Mouse (Mus musculus): Measurements from ENCODE around the gene Susd1. TPM values are rescaled to one million over a fixed set of nuclear protein-coding genes. Genes with fewer than 3 reads are reported as not detected.

Gene Susd1
- polyA plus RNA-seq, 1 experiment from 2014 or later: 11.2 TPM

DNA sequence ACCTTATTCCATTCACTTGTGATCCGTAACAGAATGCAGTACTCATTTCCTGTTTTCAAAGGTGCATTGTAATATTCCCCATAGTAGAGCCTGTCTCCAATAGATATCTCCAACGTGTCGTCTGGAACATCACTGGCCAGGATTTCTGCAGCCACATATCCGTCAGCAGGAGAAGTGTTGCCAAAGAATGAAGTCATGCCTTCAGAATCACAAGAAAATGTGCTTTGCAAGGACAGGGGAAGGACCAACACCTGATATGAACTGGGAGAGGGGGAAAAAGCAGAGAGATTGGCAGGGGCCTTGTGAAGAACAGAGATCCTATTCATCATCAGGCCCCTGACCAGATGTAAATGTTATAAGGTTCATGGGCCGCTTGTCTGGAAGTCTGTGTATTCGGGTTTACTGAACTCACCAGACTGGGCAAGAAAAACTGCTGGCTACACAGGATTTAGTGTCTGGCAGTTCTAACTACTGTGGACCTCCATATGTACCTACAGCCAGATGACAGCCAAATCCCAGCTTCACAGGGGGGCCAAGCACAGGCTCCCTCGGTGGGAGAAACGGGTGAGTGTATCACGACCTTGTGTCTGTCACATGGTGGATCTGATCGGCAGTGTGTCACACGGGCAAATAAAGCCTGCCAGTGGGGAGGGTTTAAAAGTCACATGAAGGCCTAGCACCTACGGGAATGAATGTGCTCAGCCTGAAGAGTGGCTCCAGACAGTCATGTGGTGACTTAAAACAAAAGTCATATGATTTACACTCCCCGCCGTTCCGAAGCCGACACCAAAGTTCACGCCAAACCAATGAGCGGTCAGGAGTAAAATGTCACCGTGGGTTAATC is 108.8 kb downstream of the Susd1 start:
- Histone ChIP-seq H3K27ac (no peak overlapping the region), H3K36me3 (peaks cover 46% of the 10 kb centered on the region), H3K4me3 (replicated peaks) (no peak overlapping the region), H3K4me2 (no peak overlapping the region), H3K27me3 (no peaks in the 10 kb centered on the region), H3K4me1 (replicated peaks) (peaks cover 37% of the 10 kb centered on the region), H3K9me3 (replicated peaks) (no peaks in the 10 kb centered on the region), H3K9ac (no peak overlapping the region)
- DNase-seq (no peak), ATAC-seq (ENCODE audit: low read depth) (no peak)
- WGBS (ENCODE audit: insufficient replicate concordance): 85% methylated on average over 19 of the region's 19 CpGs

DNA sequence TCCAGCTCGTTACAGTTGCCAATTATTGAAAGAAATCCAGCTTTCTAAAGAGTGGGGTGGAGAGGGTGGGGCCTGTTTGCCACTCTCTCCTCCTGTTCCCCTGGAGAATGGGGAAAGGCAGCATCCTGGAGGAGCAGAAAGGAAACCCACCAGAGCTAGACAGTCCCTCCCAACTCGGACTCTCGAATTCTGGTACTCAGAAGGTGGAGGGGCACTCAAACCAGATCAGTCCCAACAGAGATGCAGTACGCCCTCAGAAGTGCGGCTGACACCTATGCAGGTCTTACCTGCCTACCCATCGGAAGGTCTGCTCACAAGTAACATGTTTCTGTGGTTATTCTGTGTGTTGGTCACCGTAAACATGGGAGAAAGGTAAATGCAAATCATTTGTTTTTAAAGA is 109.6 kb downstream of the Susd1 start:
- ATAC-seq (ENCODE audit: low read depth) (no peak), DNase-seq (no peak)
- Histone ChIP-seq H3K36me3 (peaks cover 46% of the 10 kb centered on the region), H3K9ac (no peak overlapping the region), H3K27ac (no peak overlapping the region), H3K9me3 (replicated peaks) (no peaks in the 10 kb centered on the region), H3K4me1 (replicated peaks) (peaks cover 45% of the 10 kb centered on the region), H3K27me3 (no peaks in the 10 kb centered on the region), H3K4me3 (replicated peaks) (no peak overlapping the region), H3K4me2 (no peak overlapping the region)
- WGBS (ENCODE audit: insufficient replicate concordance): 82% methylated on average over 7 of the region's 7 CpGs

DNA sequence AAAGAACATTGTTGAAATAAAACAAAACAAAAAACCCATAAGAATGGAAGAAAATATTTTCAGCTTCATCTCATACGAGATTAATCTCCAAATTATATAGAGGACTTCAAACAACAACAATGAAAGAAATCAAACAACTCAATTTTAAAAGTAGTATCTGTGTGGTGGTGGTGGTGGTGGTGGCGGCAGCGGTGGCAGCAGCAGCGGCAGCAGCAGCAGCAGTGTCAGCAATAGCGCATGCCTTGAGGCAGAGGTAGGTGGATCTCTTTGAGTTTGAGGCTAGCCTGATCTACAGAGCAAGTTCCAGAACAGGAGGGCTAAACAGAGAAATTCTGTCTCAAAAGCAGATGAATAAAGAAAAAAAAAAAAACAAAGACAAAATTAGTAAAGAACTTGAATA is 110.4 kb downstream of the Susd1 start:
- Histone ChIP-seq H3K9me3 (replicated peaks) (no peaks in the 10 kb centered on the region), H3K36me3 (peaks cover 46% of the 10 kb centered on the region), H3K4me3 (replicated peaks) (no peak overlapping the region), H3K4me2 (no peak overlapping the region), H3K9ac (no peak overlapping the region), H3K4me1 (replicated peaks) (peaks cover 51% of the 10 kb centered on the region), H3K27me3 (no peaks in the 10 kb centered on the region), H3K27ac (no peak overlapping the region)
- ATAC-seq (ENCODE audit: low read depth): no peak
- 90% methylated on average over 5 of the region's 5 CpGs for whole genome bisulfite sequencing (ENCODE audit: insufficient replicate concordance)
- DNase-seq: no peak

DNA sequence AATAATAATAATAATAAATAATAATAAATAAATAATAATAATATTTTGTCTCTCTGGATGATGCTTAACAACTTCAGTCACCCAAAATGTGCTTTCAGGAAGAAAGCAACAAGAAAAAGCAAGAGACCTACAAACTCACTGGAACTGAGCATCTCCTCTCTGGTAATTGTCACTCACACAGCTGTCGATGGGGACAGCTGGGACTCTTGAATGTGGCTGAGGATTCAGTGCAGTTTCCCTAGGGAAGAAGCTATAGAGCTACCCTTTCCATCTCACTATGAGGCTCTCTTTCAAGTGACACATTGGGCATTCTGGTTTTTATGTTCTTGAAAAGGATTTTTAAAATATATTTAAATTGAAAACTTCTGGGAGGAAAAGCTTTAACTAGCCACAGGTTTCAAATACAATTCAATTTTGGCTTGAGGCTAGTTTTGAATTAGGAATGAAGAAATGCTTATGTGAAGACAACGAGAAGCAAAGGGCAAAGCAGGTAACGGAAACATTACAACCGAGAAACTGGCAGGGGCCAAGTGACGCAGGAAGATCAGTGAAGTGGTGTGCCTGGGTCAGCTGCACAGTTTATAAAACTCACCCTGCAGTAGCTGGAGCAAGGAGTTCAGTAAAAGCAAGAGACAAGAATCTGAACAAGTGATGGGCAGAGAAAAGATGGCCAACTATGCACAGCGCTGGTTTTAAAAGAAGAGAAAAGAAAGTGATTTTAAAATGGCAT is 112.2 kb downstream of the Susd1 start:
- Histone ChIP-seq H3K27me3 (no peaks in the 10 kb centered on the region), H3K4me2 (no peak overlapping the region), H3K4me3 (replicated peaks) (no peak overlapping the region), H3K27ac (no peak overlapping the region), H3K9me3 (replicated peaks) (no peaks in the 10 kb centered on the region), H3K4me1 (replicated peaks) (peaks cover 40% of the 10 kb centered on the region), H3K36me3 (peaks cover 31% of the 10 kb centered on the region), H3K9ac (no peak overlapping the region)
- no peak for DNase-seq
- no peak for ATAC-seq (ENCODE audit: low read depth)
- WGBS (ENCODE audit: insufficient replicate concordance): 86% methylated on average over 6 of the region's 6 CpGs

- Histone ChIP-seq H3K4me1 (replicated peaks) (peaks cover 38% of the 10 kb centered on the region), H3K4me3 (replicated peaks) (no peak overlapping the region), H3K9me3 (replicated peaks) (no peaks in the 10 kb centered on the region), H3K4me2 (0 out of 2 replicates have a peak overlapping the region, but pooled peaks have one; percentile 9), H3K36me3 (peaks cover 24% of the 10 kb centered on the region), H3K27ac (peak overlapping the region; percentile 75), H3K27me3 (no peaks in the 10 kb centered on the region), H3K9ac (no peak overlapping the region)
- ATAC-seq (ENCODE audit: low read depth) (peak; percentile 81), DNase-seq (no peak)
- WGBS (ENCODE audit: insufficient replicate concordance): 25% methylated on average over 5 of the region's 5 CpGs
Observed at GRCm38 (mm10) chr4:59324317-59324716, 114.1 kb downstream of the Susd1 start.

GRCm38 (mm10) chr4:59323231-59323651 is 115.2 kb downstream of the Susd1 start:
- Histone ChIP-seq H3K36me3 (peaks cover 13% of the 10 kb centered on the region; the same call in 1 of the 2 replicates), H3K9ac (no peak overlapping the region), H3K4me2 (no peak overlapping the region), H3K4me1 (replicated peaks) (peaks cover 48% of the 10 kb centered on the region), H3K27me3 (no peaks in the 10 kb centered on the region), H3K27ac (peak overlapping the region; percentile 47; the same call in 1 of the 2 replicates), H3K9me3 (replicated peaks) (no peaks in the 10 kb centered on the region), H3K4me3 (replicated peaks) (no peak overlapping the region)
- DNase-seq: no peak
- 52% methylated on average over 7 of the region's 7 CpGs for WGBS (ENCODE audit: insufficient replicate concordance)
- ATAC-seq (ENCODE audit: low read depth): no peak

- no peak overlapping the region for H3K4me3 ChIP-seq (replicated peaks)
Observed at GRCm38 (mm10) chr4:59322733-59323132, 115.7 kb downstream of the Susd1 start.

DNA sequence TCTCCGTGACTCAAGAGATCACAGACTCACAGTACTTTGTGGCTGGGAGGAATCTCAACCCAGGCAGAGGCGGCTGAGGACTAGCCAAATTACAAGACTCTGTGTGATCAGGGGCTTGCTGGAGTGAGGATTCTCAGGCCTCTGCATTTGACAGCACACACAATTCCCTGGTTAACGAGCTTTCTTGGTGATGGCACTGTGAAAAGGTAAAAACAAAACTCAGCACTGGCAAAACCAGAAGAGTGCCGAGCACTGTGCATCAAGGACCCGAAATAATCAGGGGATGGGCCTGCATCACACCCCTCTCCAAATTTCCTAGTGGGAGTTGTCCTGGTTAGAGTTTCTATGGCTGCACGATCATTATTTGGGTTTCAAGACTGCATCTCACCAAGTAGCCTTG is 116.4 kb downstream of the Susd1 start:
- ATAC-seq (ENCODE audit: low read depth) (no peak), DNase-seq (no peak)
- Histone ChIP-seq H3K4me3 (replicated peaks) (no peak overlapping the region), H3K9me3 (replicated peaks) (no peaks in the 10 kb centered on the region), H3K27me3 (no peaks in the 10 kb centered on the region), H3K9ac (no peak overlapping the region), H3K36me3 (peaks cover 8% of the 10 kb centered on the region; the same call in 1 of the 2 replicates), H3K27ac (no peak overlapping the region), H3K4me2 (no peak overlapping the region), H3K4me1 (replicated peaks) (peaks cover 48% of the 10 kb centered on the region)
- 85% methylated on average over 6 of the region's 6 CpGs for WGBS (ENCODE audit: insufficient replicate concordance)

More at GRCm38 (mm10) chr4:59322733-59323132, 115.7 kb downstream of the Susd1 start:
- no peak for ATAC-seq (ENCODE audit: low read depth)
- no peak for DNase-seq
- peaks cover 13% of the 10 kb centered on the region; the same call in 1 of the 2 replicates for H3K36me3 ChIP-seq
- no peaks in the 10 kb centered on the region for H3K9me3 ChIP-seq (replicated peaks)
- H3K4me1 ChIP-seq (replicated peaks): peaks cover 48% of the 10 kb centered on the region
- no peak overlapping the region for H3K4me2 ChIP-seq
- 84% methylated on average over 3 of the region's 3 CpGs for WGBS (ENCODE audit: insufficient replicate concordance)
- peak overlapping the region; percentile 47 for H3K27ac ChIP-seq
- no peaks in the 10 kb centered on the region for H3K27me3 ChIP-seq
- no peak overlapping the region for H3K9ac ChIP-seq

GRCm38 (mm10) chr4:59321181-59322008 is 117.0 kb downstream of the Susd1 start:
- WGBS (ENCODE audit: insufficient replicate concordance): 82% methylated on average over 12 of the region's 12 CpGs
- Histone ChIP-seq H3K9me3 (replicated peaks) (no peaks in the 10 kb centered on the region), H3K27ac (no peak overlapping the region), H3K36me3 (peaks cover 13% of the 10 kb centered on the region), H3K4me3 (replicated peaks) (no peak overlapping the region), H3K9ac (no peak overlapping the region), H3K4me2 (no peak overlapping the region), H3K27me3 (no peaks in the 10 kb centered on the region), H3K4me1 (replicated peaks) (peaks cover 48% of the 10 kb centered on the region)
- ATAC-seq (ENCODE audit: low read depth) (no peak), DNase-seq (no peak)

DNA sequence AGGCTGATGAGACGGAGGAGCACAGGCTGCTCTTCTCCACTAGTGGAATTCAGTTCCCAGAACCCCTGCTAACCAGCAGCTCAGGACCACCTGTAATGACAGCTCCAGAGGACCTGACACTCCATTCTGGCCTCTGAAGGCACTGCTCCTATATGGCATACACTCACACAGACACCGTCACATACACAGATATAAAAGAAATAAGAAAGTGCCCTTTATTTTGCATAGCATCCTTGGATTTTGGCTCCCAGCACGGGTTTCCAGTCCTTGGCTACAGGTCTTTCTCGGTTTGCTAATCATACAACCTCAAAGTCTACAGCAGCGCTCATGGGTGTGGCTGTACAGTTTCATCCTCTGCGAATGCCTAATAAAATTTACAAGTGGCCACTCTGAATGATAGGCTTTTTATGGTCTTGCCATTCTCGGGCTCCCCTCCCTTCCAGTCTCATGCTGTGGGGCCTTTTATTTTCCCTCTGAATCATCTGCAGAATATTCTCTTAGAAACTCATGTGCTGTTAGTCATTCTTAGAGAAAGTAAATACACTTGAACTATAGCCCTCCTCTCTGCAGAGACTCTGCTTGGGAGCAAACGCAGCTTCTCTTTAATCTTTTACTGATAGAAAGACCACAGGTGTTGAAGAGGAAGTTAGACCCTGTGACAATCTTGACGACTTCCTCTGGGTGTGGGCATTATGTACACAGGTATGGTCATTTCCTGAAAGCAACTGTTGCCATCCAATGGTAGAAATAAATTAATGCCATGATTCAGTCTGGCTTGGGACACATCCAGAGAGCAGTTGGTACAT is 119.1 kb downstream of the Susd1 start:
- ATAC-seq (ENCODE audit: low read depth) (no peak), DNase-seq (no peak)
- H3K9ac ChIP-seq: no peak overlapping the region
- no peaks in the 10 kb centered on the region for H3K27me3 ChIP-seq
- no peaks in the 10 kb centered on the region for H3K9me3 ChIP-seq (replicated peaks)
- peaks cover 28% of the 10 kb centered on the region for H3K36me3 ChIP-seq
- peak overlapping the region; percentile 23; the same call in 1 of the 2 replicates for H3K27ac ChIP-seq
- 65% methylated on average over 9 of the region's 9 CpGs for WGBS (ENCODE audit: insufficient replicate concordance)
- no peak overlapping the region for H3K4me3 ChIP-seq (replicated peaks)
- H3K4me1 ChIP-seq (replicated peaks): peaks cover 34% of the 10 kb centered on the region
- H3K4me2 ChIP-seq: no peak overlapping the region

Data from liver, embryonic 13.5 days (tissue).